Mouse (Mus musculus) CD8-positive naive resting alpha-beta T cell, adult 2 months (primary cell): ENCODE measurements at regions not wholly inside any gene's neighbourhood (a gene's known extent, or its start where the extent isn't known, plus 50 kb on each side); places are given as distances from the start of the nearest gene placed in this dataset.

Experiments
- DNase-seq, 2 experiments: peaks; one replicate each; pipeline ENCODE4 v3.0.0; 2022; ENCODE audit warnings: low read depth in 2 of 2, low spot score in 2 of 2

GRCm38 (mm10) chr3:143822564-143823394 is 382.2 kb downstream of the Lmo4 start:
- DNase-seq, result no peak

- no peak for DNase-seq
Measured at GRCm38 (mm10) chr3:143807544-143807943, 397.5 kb downstream of the Lmo4 start.

GRCm38 (mm10) chr3:143806940-143807339 is 398.1 kb downstream of the Lmo4 start:
- DNase-seq, result no peak

- DNase-seq, result no peak
Measured at GRCm38 (mm10) chr3:143797850-143798249, 407.2 kb downstream of the Lmo4 start.

- DNase-seq, result no peak
Measured at GRCm38 (mm10) chr3:143790905-143791304, 414.1 kb downstream of the Lmo4 start.

- DNase-seq, result no peak
Measured at GRCm38 (mm10) chr3:143789932-143790570, 415.0 kb downstream of the Lmo4 start.

GRCm38 (mm10) chr3:143786889-143787288 is 418.1 kb downstream of the Lmo4 start:
- no peak for DNase-seq

GRCm38 (mm10) chr3:143784353-143784791 is 420.6 kb downstream of the Lmo4 start:
- no peak for DNase-seq

- no peak for DNase-seq
Measured at GRCm38 (mm10) chr3:143778161-143778560, 426.9 kb downstream of the Lmo4 start.

GRCm38 (mm10) chr3:143759337-143759736 is 445.7 kb downstream of the Lmo4 start:
- no peak for DNase-seq

- no peak for DNase-seq
Measured at GRCm38 (mm10) chr3:143753197-143753596, 451.8 kb downstream of the Lmo4 start.

- DNase-seq, result no peak
Measured at GRCm38 (mm10) chr3:143752660-143753059, 452.4 kb downstream of the Lmo4 start.

GRCm38 (mm10) chr3:143750128-143750527 is 454.9 kb downstream of the Lmo4 start:
- no peak for DNase-seq

GRCm38 (mm10) chr3:143743649-143744048 is 461.4 kb downstream of the Lmo4 start:
- no peak for DNase-seq

GRCm38 (mm10) chr3:143742786-143743571 is 462.0 kb downstream of the Lmo4 start:
- DNase-seq, result no peak

- DNase-seq, result no peak
Measured at GRCm38 (mm10) chr3:143738676-143739075, 466.3 kb downstream of the Lmo4 start.

- DNase-seq, result no peak
Measured at GRCm38 (mm10) chr3:143737844-143738243, 467.2 kb downstream of the Lmo4 start.

GRCm38 (mm10) chr3:143736651-143737398 is 468.2 kb downstream of the Lmo4 start:
- no peak for DNase-seq

- DNase-seq, result no peak
Measured at GRCm38 (mm10) chr3:143734791-143735190, 470.2 kb downstream of the Lmo4 start.

GRCm38 (mm10) chr3:143732966-143733725 is 471.9 kb downstream of the Lmo4 start:
- no peak for DNase-seq
